Mouse (Mus musculus) effector memory CD4-positive, alpha-beta T cell, adult 7 months (primary cell): Measurements from ENCODE around the gene Iqgap3. TPM values are rescaled to one million over a fixed set of nuclear protein-coding genes. Genes with fewer than 3 reads are reported as not detected.

Experiments used
- polyA plus RNA-seq: library from polyadenylated mRNA; unstranded; fragments of 100-300 nt; shearing (Covaris generic); gene quantifications from one replicate; pipeline ENCODE4 v1.2.1, GENCODE M21; 2017

The Iqgap3 gene
- 0.30 TPM for polyA plus RNA-seq

GRCm38 (mm10) chr3:88081345-88082223 lies at the start of gene Iqgap3:
Gene Iqgap3, plus strand, starts transcription at chr3:88081971.

GRCm38 (mm10) chr3:88042661-88043421 lies 38.9 kb upstream of the Iqgap3 start, which contains the start of gene Gpatch4:
Gene Gpatch4, plus strand, starts transcription at chr3:88043108.

GRCm38 (mm10) chr3:88057902-88058696 lies 23.7 kb upstream of the Iqgap3 start, which contains the start of gene Naxe:
Gene Naxe, minus strand, starts transcription at chr3:88058495.

GRCm38 (mm10) chr3:88078204-88078603 lies 3.6 kb upstream of the Iqgap3 start, which contains the start of gene Ttc24:
Gene Ttc24, minus strand, starts transcription at chr3:88078304.

GRCm38 (mm10) chr3:88141787-88142523 lies 60.2 kb downstream of the Iqgap3 start, which contains the start of gene Mef2d:
Gene Mef2d, plus strand, starts transcription at chr3:88142372.

Other genes starting within 250 kb of the Iqgap3 start
- 505 TPM for gene Sh2d2a, start 235.2 kb upstream of the Iqgap3 start, polyA plus RNA-seq
- gene Prcc, start 196.4 kb upstream of the Iqgap3 start, polyA plus RNA-seq: 11.7 TPM
- gene Hdgf, start 175.7 kb upstream of the Iqgap3 start, polyA plus RNA-seq: 142 TPM
- 136 TPM for gene Mrpl24, start 162.5 kb upstream of the Iqgap3 start, polyA plus RNA-seq
- gene Isg20l2, start 151.7 kb upstream of the Iqgap3 start, polyA plus RNA-seq: 31.6 TPM
- 17.3 TPM for gene Rrnad1, start 151.3 kb upstream of the Iqgap3 start, polyA plus RNA-seq
- gene Crabp2, start 133.3 kb upstream of the Iqgap3 start, polyA plus RNA-seq: not detected
- gene Nes, start 110.9 kb upstream of the Iqgap3 start, polyA plus RNA-seq: 0.37 TPM
- gene Bcan, start 81.7 kb upstream of the Iqgap3 start, polyA plus RNA-seq: not detected
- not detected for gene Hapln2, start 54.4 kb upstream of the Iqgap3 start, polyA plus RNA-seq
- gene Gpatch4, start 38.9 kb upstream of the Iqgap3 start, polyA plus RNA-seq: 12.0 TPM
- 47.5 TPM for gene Naxe, start 23.5 kb upstream of the Iqgap3 start, polyA plus RNA-seq
- gene Ttc24, start 3.7 kb upstream of the Iqgap3 start, polyA plus RNA-seq: not detected
- 168 TPM for gene Mef2d, start 60.4 kb downstream of the Iqgap3 start, polyA plus RNA-seq
- gene Rhbg, start 172.7 kb downstream of the Iqgap3 start, polyA plus RNA-seq: not detected
- gene Gm38392, start 205.2 kb downstream of the Iqgap3 start, polyA plus RNA-seq: not detected
- 4.1 TPM for gene Tsacc, start 215.0 kb downstream of the Iqgap3 start, polyA plus RNA-seq
- 309 TPM for gene Cct3, start 215.1 kb downstream of the Iqgap3 start, polyA plus RNA-seq
- 191 TPM for gene Glmp, start 243.1 kb downstream of the Iqgap3 start, polyA plus RNA-seq